1 mouse cellular context compared by ENCODE assay signal in genomic region chr7:127572895-127573471, GRCm38 (mm10).
TF ChIP-seq lines count a peak whose summit lies in the region.

TSS of gene Phkg2 (plus strand) at chr7:127573340.

TF ChIP-seq in CH12.LX, 34 proteins besides CTCF, POLR2A, EP300 and RAD21 (continued from another document):
- TF ChIP-seq GABPA (IDR thresholded peaks at IDR 0.05; ENCODE audit: insufficient replicate concordance, low read depth, low read length): no peak
- TF ChIP-seq UBTF (IDR thresholded peaks at IDR 0.05; ENCODE audit: low read depth, low read length): no peak
- no peak for TF ChIP-seq PAX5 (IDR thresholded peaks at IDR 0.05; ENCODE audit: low read length)
- TF ChIP-seq MAFK (IDR thresholded peaks at IDR 0.05; ENCODE audit: insufficient replicate concordance, low read length): no peak
- peak; percentile 73 for TF ChIP-seq CHD2 (IDR thresholded peaks at IDR 0.05; ENCODE audit: low read length)
- TF ChIP-seq JUND (conservative IDR thresholded peaks at IDR 0.05; ENCODE audit: low read depth, low read length): no peak
- TF ChIP-seq TCF12 (IDR thresholded peaks at IDR 0.05; ENCODE audit: low read depth, low read length): peak; percentile 81
- TF ChIP-seq MAX (IDR thresholded peaks at IDR 0.05; ENCODE audit: low read length): peak; percentile 82
- TF ChIP-seq ZNF384 (IDR thresholded peaks at IDR 0.05; ENCODE audit: low read depth, low read length): no peak
- 0 out of 2 replicates have a peak, but pooled peaks have one; percentile 33 for TF ChIP-seq RCOR1 (conservative IDR thresholded peaks at IDR 0.05; ENCODE audit: low read depth, low read length)
- peak; percentile 75; the same call in 1 of the 2 replicates for TF ChIP-seq KAT2A (IDR thresholded peaks at IDR 0.05; ENCODE audit: insufficient replicate concordance, low read length)
- TF ChIP-seq MYC (IDR thresholded peaks at IDR 0.05; ENCODE audit: low read depth, low read length): peak; percentile 97
- TF ChIP-seq JUN (IDR thresholded peaks at IDR 0.05; ENCODE audit: insufficient read depth, low read depth, low read length): no peak
- TF ChIP-seq MAZ (IDR thresholded peaks at IDR 0.05; ENCODE audit: low read depth, low read length): 0 out of 2 replicates have a peak, but pooled peaks have one; percentile 70
- peak; percentile 46; the same call in 1 of the 2 replicates for TF ChIP-seq NRF1 (IDR thresholded peaks at IDR 0.05; ENCODE audit: low read depth, low read length)
- peak; percentile 76 for TF ChIP-seq HCFC1 (IDR thresholded peaks at IDR 0.05; ENCODE audit: low read depth, low read length)
- TF ChIP-seq MEF2A (IDR thresholded peaks at IDR 0.05; ENCODE audit: borderline replicate concordance, low read depth, low read length): peak; percentile 35; the same call in 1 of the 2 replicates
- no peak for TF ChIP-seq CHD1 (IDR thresholded peaks at IDR 0.05; ENCODE audit: low read depth, low read length)
- peak; percentile 99 for TF ChIP-seq SIN3A (IDR thresholded peaks at IDR 0.05; ENCODE audit: low read length)
- peak; percentile 97 for TF ChIP-seq ELF1 (IDR thresholded peaks at IDR 0.05; ENCODE audit: low read depth, low read length)
- TF ChIP-seq BHLHE40 (IDR thresholded peaks at IDR 0.05; ENCODE audit: low read depth, low read length): peak; percentile 34; the same call in 1 of the 2 replicates
- no peak; the same call in 1 of the 2 replicates for TF ChIP-seq ETS1 (conservative IDR thresholded peaks at IDR 0.05; ENCODE audit: low read depth, low read length)
- no peak for TF ChIP-seq E2F4 (IDR thresholded peaks at IDR 0.05; ENCODE audit: insufficient replicate concordance, low read depth, low read length)
- no peak for TF ChIP-seq ZKSCAN1 (IDR thresholded peaks at IDR 0.05; ENCODE audit: borderline replicate concordance, low read depth, low read length)
- no peak for TF ChIP-seq USF2 (conservative IDR thresholded peaks at IDR 0.05; ENCODE audit: low read depth, low read length)
- peak; percentile 92 for TF ChIP-seq ZMIZ1 (IDR thresholded peaks at IDR 0.05; ENCODE audit: low read depth, low read length)
